Mouse (Mus musculus): ENCODE data around the gene Nlgn3. TPM values are rescaled to one million over a fixed set of nuclear protein-coding genes. Genes with fewer than 3 reads are reported as not detected.
"Not testable (repeated sequence)": the region's sequence is repeated elsewhere in the genome, so short reads cannot be mapped to it uniquely, and the experiment has no call there.

Nlgn3 gene
- polyA plus RNA-seq, 1 experiment from 2014 or later = 61.2 TPM

GRCm38 (mm10) chrX:101345456-101345855, 46.5 kb downstream of the Nlgn3 start:
- H3K4me2 ChIP-seq = no peak overlapping the region
- H3K27me3 ChIP-seq = no peaks in the 10 kb centered on the region
- H3K9ac ChIP-seq = no peak overlapping the region
- H3K36me3 ChIP-seq = no peaks in the 10 kb centered on the region
- 91% methylated on average over 2 of the region's 2 CpGs for WGBS
- H3K27ac ChIP-seq = no peak overlapping the region
- H3K4me3 ChIP-seq = no peak overlapping the region
- no peak for ATAC-seq (ENCODE audit: low FRiP score)
- H3K9me3 ChIP-seq = no peaks in the 10 kb centered on the region
- no peaks in the 10 kb centered on the region for H3K4me1 ChIP-seq (replicated peaks)

- Histone ChIP-seq H3K4me2 (no peak overlapping the region), H3K9ac (no peak overlapping the region), H3K36me3 (no peaks in the 10 kb centered on the region), H3K27me3 (no peaks in the 10 kb centered on the region), H3K27ac (no peak overlapping the region), H3K4me3 (no peak overlapping the region), H3K9me3 (no peaks in the 10 kb centered on the region), H3K4me1 (replicated peaks) (no peaks in the 10 kb centered on the region)
- no peak for ATAC-seq (ENCODE audit: low FRiP score)
- 56% methylated on average over 4 of the region's 4 CpGs for WGBS
Observed at GRCm38 (mm10) chrX:101346475-101346874, 47.5 kb downstream of the Nlgn3 start.

- Histone ChIP-seq H3K4me2 (no peak overlapping the region), H3K27me3 (no peaks in the 10 kb centered on the region), H3K9ac (no peak overlapping the region), H3K36me3 (no peaks in the 10 kb centered on the region), H3K4me1 (replicated peaks) (no peaks in the 10 kb centered on the region), H3K9me3 (no peaks in the 10 kb centered on the region), H3K4me3 (no peak overlapping the region), H3K27ac (no peak overlapping the region)
- 45% methylated on average over 4 of the region's 4 CpGs for WGBS
- no peak for ATAC-seq (ENCODE audit: low FRiP score)
Observed at GRCm38 (mm10) chrX:101351188-101351587, 52.2 kb downstream of the Nlgn3 start.

GRCm38 (mm10) chrX:101358902-101359301, 59.9 kb downstream of the Nlgn3 start:
- ATAC-seq (ENCODE audit: low FRiP score) = not testable (repeated sequence)
- 61% methylated on average over 4 of the region's 4 CpGs for WGBS

GRCm38 (mm10) chrX:101369001-101369400, 70.0 kb downstream of the Nlgn3 start:
- H3K4me1 ChIP-seq (replicated peaks) = no peaks in the 10 kb centered on the region
- 72% methylated on average over 7 of the region's 7 CpGs for WGBS

More at GRCm38 (mm10) chrX:101358902-101359301, 59.9 kb downstream of the Nlgn3 start:
- H3K27ac ChIP-seq; H3K4me1 ChIP-seq (replicated peaks); H3K9me3 ChIP-seq; H3K4me2 ChIP-seq; H3K36me3 ChIP-seq; H3K4me3 ChIP-seq; H3K9ac ChIP-seq; H3K27me3 ChIP-seq: not testable (repeated sequence)

GRCm38 (mm10) chrX:101370573-101370972, 71.6 kb downstream of the Nlgn3 start:
- no peak overlapping the region for H3K4me2 ChIP-seq
- no peak overlapping the region for H3K9ac ChIP-seq
- 84% methylated on average over 3 of the region's 3 CpGs for WGBS
- H3K4me3 ChIP-seq = no peak overlapping the region
- no peak overlapping the region for H3K27ac ChIP-seq
- H3K36me3 ChIP-seq = no peaks in the 10 kb centered on the region
- no peaks in the 10 kb centered on the region for H3K9me3 ChIP-seq
- H3K27me3 ChIP-seq = no peaks in the 10 kb centered on the region
- no peak for ATAC-seq (ENCODE audit: low FRiP score)
- H3K4me1 ChIP-seq (replicated peaks) = no peaks in the 10 kb centered on the region

More at GRCm38 (mm10) chrX:101369001-101369400, 70.0 kb downstream of the Nlgn3 start:
- no peak overlapping the region for H3K9ac ChIP-seq
- no peak overlapping the region for H3K27ac ChIP-seq
- H3K36me3 ChIP-seq = no peaks in the 10 kb centered on the region
- H3K4me3 ChIP-seq = no peak overlapping the region
- ATAC-seq (ENCODE audit: low FRiP score) = no peak
- no peak overlapping the region for H3K4me2 ChIP-seq
- H3K27me3 ChIP-seq = no peaks in the 10 kb centered on the region
- H3K9me3 ChIP-seq = no peaks in the 10 kb centered on the region

GRCm38 (mm10) chrX:101372946-101373345, 74.0 kb downstream of the Nlgn3 start:
- ATAC-seq (ENCODE audit: low FRiP score) = no peak

More at GRCm38 (mm10) chrX:101372946-101373345, 74.0 kb downstream of the Nlgn3 start:
- H3K4me3 ChIP-seq = no peak overlapping the region
- no peaks in the 10 kb centered on the region for H3K27me3 ChIP-seq
- no peaks in the 10 kb centered on the region for H3K9me3 ChIP-seq
- H3K36me3 ChIP-seq = no peaks in the 10 kb centered on the region
- no peak overlapping the region for H3K4me2 ChIP-seq
- H3K4me1 ChIP-seq (replicated peaks) = no peaks in the 10 kb centered on the region
- no peak overlapping the region for H3K27ac ChIP-seq
- no peak overlapping the region for H3K9ac ChIP-seq
- 64% methylated on average over 5 of the region's 5 CpGs for WGBS

Other genes with a start within 250 kb of the Nlgn3 start
- 0.06 TPM in 1 of 2 replicates, not detected in the other for gene Tex11, start 239.5 kb upstream of the Nlgn3 start, polyA plus RNA-seq (2015; fragmentation: Nextera tagmentation; extraction: Ambion mirVana)
- gene Slc7a3, start 213.1 kb upstream of the Nlgn3 start, polyA plus RNA-seq (2015; fragmentation: Nextera tagmentation; extraction: Ambion mirVana) = 1.1 and 1.5 TPM in 2 replicates
- 46.3 and 47.1 TPM in 2 replicates for gene Snx12, start 76.6 kb upstream of the Nlgn3 start, polyA plus RNA-seq (2015; fragmentation: Nextera tagmentation; extraction: Ambion mirVana)
- 1.0 and 1.3 TPM in 2 replicates for gene Foxo4, start 44.6 kb upstream of the Nlgn3 start, polyA plus RNA-seq (2015; fragmentation: Nextera tagmentation; extraction: Ambion mirVana)
- gene Gm614, start 35.2 kb upstream of the Nlgn3 start, polyA plus RNA-seq (2015; fragmentation: Nextera tagmentation; extraction: Ambion mirVana) = 0.27 TPM in 1 of 2 replicates, not detected in the other
- 5.4 and 6.2 TPM in 2 replicates for gene Il2rg, start 30.9 kb upstream of the Nlgn3 start, polyA plus RNA-seq (2015; fragmentation: Nextera tagmentation; extraction: Ambion mirVana)
- gene Gm20489, start 30.1 kb upstream of the Nlgn3 start, polyA plus RNA-seq (2015; fragmentation: Nextera tagmentation; extraction: Ambion mirVana) = not detected in 2 replicates
- 26.6 and 28.6 TPM in 2 replicates for gene Med12, start 25.1 kb upstream of the Nlgn3 start, polyA plus RNA-seq (2015; fragmentation: Nextera tagmentation; extraction: Ambion mirVana)
- gene Gjb1, start 77.2 kb downstream of the Nlgn3 start, polyA plus RNA-seq (2015; fragmentation: Nextera tagmentation; extraction: Ambion mirVana) = 0.58 and 1.2 TPM in 2 replicates
- 60.2 and 63.5 TPM in 2 replicates for gene Zmym3, start 121.7 kb downstream of the Nlgn3 start, polyA plus RNA-seq (2015; fragmentation: Nextera tagmentation; extraction: Ambion mirVana)
- gene Nono, start 130.2 kb downstream of the Nlgn3 start, polyA plus RNA-seq (2015; fragmentation: Nextera tagmentation; extraction: Ambion mirVana) = 389 and 393 TPM in 2 replicates
- 1.7 and 2.3 TPM in 2 replicates for gene Itgb1bp2, start 149.9 kb downstream of the Nlgn3 start, polyA plus RNA-seq (2015; fragmentation: Nextera tagmentation; extraction: Ambion mirVana)
- gene Taf1, start 233.6 kb downstream of the Nlgn3 start, polyA plus RNA-seq (2015; fragmentation: Nextera tagmentation; extraction: Ambion mirVana) = 15.1 and 16.4 TPM in 2 replicates